Mouse (Mus musculus) monocyte, adult 2 months (primary cell): ENCODE data around the gene Cald1.

Source experiments
- DNase-seq, 2 experiments: peaks; one replicate each; pipeline ENCODE4 v3.0.0; 2022; ENCODE audit warnings: low spot score in 2 of 2, low read depth in 1 of 2

Gene Cald1

DNA sequence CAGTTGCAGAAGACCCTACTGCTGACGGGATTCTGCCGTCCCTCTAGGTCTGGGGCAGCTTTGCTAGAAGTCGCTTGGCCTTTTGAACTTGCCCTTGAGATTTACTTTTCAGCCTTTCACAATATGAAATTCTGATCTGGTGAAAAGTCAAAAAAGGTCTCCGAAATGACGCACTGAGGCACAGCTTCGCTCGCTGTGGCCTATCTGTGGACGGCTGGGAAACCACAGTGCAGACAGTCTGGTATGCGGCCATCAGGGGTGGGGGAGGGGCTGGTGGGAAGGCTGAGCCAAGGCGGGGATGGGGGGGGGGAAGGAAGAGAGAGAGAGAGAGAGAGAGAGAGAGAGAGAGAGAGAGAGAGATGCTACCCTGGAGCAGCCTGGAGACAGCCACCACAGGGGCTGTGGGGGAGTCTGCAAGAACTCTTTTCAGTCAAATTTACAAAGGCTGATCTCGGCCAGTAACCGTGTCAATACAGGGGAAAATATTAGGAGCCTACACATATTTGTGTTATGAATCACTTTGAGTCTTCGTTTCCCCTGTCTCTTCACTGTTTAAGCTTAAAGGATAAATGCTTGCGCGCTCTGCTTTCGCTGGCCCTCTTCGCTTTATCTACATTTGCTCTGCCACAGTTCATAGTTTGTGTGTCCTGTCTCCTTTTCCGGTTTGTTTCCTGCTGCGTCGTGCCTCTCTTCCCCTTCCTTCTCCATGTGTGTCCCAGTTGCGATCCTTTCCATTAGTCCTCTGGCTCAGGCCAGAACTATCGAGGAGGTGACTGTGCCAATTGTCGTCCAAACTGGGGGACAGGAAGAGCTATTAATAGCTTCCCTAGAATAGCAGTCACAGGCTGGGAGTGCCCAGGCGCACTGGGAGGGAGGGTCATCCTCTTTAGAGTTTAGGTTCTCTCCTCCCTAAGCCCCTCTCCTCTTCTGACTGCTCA is 11.9 kb downstream of the Cald1 start:
- DNase-seq: no peak

DNA sequence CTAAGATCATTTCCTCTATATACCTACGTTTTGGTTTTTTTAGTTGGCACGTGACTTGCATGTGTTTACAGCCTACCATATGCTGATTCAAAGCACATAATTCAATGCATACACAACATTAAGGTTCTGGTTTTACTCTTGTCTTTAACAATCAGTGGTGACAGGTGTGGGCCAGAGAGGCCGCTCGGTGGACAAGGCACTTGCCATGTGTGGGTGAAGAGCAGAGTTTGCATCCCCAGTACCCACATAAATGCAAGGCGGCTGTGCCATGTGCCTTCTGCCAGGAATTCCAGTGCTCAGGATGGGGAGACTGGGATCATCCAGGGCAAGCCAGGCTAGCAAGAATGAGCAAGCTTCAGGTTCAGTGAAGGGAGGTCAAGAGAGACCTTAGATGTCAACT is 14.8 kb downstream of the Cald1 start:
- DNase-seq: no peak

DNA sequence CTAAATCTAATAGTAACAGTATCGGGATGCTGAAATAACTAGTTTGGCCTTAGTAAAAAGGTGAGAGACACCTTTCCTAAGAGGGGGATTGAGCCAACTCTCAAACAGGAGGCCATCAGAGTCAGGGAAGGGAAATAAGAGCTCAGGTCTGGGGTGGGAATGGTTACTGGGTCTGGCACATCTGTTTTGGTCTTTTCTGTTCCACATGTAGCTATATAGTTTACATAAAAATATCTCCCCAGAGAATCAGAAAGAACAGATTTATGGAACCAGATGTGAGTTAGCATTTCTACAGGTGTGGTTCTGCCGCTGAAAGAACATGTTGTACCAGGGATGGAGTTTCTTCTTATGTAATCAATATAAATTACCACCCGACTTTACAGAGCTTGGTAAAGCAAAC is 17.1 kb downstream of the Cald1 start:
- no peak for DNase-seq

DNA sequence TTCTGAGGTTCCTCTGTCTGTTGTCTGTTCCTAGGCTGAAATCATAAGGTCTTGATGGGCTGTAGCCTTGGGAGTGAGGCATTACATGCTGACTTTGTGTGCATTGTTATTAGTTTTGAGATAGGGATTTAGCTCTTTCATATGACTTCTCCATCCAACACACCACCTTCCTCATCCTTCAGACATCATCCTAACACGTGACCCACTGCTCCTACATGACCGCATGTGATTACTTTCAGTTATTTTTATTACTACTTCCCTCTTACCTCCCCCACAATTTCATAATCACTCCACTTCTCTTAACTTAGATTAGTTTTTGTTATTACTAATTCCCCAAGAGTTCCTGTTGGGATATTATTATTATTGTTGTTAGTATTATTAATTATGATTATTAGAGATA is 21.2 kb downstream of the Cald1 start:
- no peak for DNase-seq

DNA sequence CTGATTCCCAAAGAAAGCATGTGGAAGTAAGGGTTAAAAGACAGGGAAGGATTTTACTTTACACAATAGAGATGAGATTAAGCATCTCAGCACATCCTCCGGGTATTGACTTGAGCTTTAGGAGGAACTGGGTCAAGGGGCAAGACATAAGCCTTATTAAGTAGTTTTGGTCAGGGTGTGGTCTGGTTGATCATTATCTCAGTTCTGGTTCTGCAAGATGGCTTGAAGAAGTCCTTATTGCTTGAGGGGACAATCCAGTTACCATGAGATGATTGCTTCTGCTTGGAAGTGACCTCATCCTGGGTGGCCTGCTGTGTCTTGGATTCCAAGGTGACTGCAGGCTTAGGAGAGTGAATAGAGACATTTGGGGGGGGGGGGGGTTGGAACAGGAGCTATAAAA is 21.9 kb downstream of the Cald1 start:
- no peak for DNase-seq

DNA sequence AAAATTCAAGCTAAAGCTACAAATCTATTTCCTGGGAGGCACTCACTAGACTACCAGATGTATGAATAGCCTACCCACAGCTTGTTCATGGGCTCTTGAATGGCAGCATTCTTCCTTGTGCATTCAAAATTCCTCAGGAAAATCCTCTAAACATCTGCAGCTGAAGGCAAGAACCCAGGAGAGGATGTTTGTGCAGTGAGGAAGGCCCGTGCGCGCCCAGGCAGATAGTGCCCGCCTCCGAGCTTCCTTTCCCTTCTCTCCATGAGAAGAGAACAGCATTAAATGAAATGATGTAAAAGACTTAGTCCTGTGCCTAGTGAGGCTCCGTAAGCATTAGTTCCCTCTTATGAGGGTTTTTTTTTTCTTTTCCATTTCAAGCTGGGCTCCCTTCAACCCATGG is 24.6 kb downstream of the Cald1 start:
- no peak for DNase-seq

DNA sequence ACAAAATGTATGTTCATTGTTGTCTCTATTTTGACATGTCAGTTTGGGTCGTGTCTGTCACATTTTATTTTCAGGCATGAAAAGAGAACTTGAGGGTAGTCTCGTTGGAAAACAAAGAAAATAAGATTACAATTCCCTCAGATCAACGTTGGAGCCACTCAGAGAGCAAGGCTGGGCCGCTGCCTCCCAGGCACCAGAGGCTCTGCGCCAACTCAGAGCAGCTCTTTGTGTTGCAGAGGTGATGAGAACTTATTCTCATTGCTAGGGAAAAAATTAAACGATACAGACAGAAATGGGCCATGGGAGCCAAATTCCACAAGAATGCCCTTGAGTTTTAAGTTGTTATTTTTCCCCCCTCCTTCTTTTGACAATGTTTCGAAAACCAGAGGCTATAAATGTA is 25.0 kb downstream of the Cald1 start:
- no peak for DNase-seq

DNA sequence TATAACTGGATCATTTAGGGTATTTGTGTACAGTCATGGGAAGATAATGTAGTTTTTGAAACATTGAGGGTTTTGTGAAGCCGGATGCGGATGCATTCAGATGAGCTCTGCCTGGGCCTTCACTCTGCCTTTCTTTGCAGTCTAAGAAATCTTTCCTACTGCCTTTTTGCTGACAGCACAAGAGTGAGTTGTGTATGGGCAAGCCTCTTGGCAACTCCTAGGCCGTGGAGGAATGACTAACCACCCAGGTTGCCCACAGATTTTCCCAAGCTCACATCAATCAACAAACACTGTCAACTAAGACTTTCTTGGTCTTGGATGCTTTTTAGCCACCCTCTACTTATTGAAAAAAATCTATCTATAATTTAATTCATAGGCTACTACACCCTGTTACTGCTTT is 26.2 kb downstream of the Cald1 start:
- DNase-seq: no peak

DNA sequence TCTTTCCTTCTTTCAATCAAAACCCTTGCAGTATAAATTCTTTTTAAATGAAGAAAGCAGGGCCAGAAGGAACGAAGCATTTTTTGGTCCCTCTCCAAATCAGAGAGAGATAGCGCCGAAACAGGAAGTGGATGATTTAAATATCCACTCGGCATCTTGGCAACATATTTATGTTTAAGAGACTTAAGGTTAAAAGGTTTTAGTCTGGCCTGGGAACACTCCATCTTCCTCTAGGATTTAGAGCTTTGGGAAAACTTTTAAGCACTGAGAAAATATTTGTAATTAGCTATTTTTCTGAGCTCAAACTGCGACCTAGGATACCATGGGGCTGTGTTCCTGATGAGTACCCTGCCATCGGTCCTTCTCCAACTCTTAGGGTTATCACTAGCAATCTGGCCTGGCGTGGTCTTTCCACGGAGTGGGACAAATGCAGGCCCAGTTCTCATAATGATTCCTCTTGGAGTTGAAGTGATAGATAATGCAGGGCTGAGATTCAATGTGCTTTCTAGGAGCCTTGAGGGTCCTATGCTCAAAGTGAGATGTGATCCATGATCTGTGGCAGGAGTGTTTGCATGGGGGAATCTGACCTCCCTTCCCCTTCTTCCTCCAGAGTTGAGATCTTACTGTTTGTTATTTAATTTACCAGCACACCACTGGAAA is 28.4 kb downstream of the Cald1 start:
- no peak for DNase-seq

DNA sequence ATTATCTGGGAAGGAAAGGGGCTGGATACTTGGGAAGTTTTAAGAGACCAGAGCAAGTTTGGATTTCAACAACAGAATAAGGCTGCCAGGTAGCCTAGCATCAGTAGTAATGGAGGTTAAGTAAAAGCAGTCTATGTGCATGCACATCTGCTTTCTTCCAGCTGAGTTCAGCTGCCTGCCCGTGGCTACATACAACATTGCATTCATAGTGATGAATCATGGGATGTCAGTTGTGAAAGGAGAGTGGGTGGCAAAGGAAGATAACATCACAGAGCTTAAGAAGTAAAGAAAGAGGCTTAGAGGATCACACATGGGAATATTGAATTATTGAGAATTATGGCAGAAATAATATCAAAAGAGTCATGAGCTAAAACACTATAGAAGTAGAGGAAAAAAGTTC is 29.8 kb downstream of the Cald1 start:
- DNase-seq: no peak

DNA sequence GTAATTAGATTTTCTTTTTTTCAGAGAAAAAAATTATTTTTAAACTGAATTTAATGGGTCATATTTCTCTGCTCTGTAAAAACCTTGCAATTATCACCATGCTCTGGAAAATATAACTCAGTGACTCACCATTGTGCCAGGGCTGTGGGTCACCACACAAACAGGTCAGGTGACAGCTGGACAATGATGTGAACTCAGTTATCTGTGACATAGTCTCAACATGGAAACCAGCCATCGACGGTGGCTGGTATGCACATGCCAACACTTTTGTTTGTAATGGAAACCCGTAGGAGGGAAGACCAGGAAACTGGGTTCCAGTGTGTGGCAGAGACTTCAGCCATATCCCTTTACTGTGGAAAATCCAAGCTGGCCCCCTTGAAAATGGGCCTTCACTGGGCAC is 35.5 kb downstream of the Cald1 start:
- no peak for DNase-seq

DNA sequence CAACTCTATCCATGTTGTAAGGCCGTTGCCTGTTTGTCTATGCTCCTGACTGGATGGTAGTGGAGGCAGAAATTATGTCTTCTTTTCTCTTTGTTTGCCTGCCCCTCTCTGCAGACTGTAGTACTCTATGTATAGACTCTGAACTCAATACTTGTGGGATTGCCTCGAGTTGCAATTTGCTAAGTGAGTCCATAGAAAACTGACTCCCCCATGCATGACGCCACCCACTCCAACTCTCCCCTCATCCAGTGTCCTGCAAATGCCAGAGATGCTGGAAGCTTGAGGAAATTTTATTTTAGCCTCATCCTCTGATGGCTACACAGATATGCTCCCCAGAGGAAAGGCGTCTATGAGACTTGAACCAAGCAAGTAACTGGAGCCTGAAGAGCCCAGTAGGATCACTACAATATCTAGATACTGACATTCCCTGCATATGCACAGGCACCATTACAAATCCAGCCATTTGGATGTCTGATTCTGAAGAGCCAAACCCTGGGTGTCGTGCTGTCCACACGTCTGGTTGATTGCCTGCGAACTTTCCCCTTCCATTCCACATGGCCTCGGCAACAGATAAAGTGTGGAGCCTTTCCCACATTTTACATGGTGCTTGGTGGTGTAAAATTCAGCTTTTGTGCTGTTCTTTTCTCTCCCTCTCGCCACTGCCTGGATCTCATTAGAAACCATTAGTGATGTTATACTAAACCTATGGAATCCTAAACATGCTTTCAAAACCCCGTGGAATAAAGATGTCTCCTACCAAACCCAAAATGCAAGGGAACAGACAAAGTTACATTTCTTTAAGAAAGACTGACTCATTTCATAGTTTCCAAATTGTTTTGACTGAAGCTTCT is 39.5 kb downstream of the Cald1 start:
- DNase-seq: no peak

DNA sequence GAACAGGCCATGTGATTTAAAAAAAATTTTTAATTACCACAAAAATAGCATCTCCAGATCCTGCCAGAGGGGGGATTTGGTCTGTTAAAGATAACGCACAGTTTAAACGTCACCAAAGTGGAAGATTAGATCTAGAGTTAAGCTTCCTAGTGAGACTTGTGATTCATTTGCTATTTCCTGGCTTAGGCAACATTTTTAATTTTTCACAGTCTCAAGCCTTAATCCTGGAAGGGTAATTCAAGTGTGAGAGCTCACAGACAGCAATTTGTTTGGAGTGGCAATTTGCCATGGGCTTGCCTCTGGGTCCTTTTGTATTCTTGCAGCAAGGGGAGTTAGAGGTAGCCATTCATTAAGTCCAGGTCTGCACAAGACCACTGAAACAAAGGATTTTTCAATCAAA is 40.4 kb downstream of the Cald1 start:
- DNase-seq: no peak

DNA sequence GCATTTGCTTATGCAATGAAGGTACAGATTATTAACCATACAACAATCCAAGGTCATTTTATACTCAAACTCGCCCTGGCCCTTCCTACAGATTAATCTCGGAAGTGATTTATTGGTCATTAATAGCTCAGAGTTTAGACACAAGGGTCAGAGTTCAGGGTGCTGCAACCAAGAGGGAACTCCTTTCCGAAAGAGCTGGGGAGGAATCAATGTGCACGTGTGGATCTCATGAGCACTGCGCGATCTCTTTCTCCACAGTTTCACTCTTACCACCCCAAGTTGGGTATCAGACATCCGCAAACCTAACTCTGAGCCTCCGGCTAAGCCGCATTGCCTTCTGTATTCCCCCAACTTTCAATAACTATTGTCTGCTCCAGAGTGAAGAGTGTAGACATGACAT is 41.9 kb downstream of the Cald1 start:
- no peak for DNase-seq

DNA sequence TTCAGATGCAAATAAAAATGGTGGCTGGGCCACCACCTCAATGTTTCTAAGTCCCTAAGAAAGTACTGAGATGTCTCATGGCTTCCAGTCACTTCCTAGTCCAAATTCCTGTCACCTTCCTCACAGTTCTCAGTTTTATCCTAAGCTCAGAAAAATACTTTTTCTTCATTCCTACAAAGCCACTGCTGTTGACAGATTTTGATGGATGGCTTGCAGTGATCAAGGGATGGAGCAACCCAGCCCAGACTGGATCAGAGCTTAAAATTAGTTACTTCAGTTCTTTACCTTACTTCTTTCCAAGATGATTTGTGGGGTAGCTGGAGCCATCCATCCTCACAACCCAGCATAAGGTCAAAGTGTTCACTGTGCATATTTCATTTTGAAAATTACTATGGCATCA is 42.8 kb downstream of the Cald1 start:
- DNase-seq: no peak

DNA sequence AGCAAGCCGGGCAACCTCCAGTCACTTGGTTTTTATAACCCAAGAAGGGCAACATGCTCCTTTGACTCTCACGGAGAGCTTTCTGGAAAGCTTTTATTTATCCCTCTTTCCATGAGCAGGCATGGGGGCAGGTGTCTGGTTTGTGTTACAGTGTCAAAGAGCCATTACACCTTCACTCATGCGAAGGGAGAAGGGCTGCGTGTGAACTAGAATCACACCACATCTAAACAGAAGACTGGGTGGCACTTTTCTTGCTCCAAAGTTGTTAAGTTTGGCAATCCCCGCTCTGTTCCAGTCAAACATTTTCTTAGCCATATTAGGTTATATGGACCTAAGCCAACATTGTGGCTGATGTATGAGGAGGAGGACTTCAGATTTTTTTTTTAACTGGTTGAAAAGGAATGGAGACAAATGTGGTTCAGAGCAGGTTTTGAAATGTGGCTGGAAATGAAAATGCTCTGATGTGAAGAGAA is 43.8 kb downstream of the Cald1 start:
- no peak for DNase-seq

DNA sequence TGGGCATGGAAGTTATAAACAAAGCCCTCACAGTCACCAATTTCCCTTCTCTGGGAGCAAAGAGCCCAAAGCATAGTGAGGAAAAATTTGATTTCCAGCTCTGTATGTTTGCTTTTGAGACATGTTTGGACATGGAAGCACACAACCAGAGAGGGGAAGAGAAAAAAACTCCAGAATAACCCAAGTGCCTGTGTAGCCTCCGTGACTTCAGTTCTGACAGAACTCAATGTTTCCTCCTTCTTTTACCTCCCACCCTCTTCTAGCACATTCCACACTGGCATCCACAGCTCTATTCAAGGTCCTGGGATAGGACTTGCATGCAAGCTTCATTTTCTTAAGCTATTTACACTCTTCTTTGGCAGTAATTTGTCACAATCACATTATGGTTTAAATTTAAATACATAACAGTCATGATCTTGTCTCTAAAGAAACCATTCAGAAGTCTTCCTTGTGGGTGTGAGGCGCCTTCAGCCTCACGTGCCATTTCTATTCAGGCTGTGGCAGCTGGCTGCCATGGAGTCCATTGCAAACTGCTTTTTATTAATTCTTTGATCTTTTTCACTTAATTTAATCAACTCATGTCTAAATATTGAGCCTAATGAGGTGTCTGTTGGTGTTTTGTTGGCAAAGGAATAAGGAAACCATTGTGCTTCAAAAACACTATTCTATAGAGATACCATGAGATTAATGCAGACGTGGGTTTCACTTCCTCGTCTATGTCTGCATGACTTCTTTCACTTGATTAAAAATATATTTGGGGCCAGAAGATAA is 49.9 kb downstream of the Cald1 start:
- no peak for DNase-seq

DNA sequence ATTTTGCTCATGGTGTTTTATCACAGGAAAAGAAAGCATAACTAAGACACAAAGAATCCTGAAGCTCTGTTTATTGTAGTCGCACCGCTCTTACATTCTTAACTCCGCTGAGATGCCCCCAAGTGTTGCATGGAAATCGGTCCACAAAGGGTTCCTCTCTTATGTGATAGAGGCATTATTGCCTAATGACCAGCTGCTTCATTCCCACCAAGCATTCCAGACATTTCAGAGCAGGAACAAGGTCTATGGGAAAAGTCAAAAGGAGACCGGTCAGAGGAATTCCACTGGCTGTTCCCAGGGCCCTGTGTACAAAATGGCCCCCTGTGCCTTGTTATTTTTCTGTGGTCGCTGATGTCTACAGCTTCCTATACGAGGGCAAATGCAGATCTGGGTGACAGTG is 53.0 kb downstream of the Cald1 start:
- DNase-seq: no peak

DNA sequence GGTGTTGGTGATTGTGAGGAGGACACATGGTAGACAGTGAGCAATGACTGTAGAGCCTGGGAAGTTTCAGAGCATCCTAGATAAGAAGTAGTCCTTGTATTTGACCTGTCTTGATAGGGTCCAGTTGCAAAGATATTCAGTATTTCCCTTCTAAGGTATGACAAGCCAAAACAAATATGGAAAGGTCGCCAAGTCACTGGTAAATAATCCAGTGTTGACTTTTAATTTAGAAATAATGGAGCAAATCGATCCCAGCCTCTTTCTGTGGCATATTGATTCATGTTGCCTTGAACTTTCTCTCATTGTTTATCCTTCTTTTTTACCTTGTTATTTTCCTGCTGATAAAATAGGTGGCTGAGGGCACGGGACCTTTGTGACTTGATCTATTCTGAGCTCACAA is 57.4 kb downstream of the Cald1 start:
- no peak for DNase-seq

DNA sequence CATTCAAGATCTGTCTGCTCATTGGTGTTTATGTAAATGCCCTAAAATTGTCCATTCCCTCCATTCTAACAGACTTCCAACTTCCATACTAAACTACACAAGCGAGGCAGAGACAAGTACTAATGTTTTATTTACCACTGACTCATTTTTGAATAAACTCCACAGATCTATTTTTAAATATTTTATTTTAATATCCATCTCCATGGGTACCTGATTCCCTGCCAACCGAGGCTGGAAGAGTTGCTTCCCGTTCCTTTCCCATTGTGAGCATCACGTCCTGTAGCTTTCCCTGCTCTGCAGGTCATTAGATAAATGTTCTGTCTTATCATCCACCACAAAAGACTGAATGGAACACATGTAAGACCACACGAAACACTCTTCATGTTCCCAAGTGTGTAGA is 60.5 kb downstream of the Cald1 start:
- DNase-seq: no peak

DNA sequence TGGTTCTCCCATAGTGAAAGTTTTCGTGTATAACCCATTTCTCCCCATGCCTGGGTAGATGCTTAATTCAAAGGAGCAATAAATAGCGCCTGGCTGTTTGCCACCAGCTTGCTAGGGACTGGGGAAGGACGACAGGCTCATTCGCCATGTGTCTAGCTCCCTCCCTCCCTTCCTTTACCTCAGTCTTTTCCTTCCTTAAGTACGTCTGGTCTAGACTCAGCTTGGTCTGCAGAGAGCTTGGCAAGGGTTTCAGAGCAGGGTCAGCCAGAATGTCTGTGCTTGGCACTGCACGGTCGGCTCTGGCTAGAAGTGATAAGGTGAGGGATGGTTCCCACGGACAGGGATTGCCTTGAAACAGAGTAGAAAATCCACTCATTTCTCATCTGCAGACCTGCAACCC is 62.4 kb downstream of the Cald1 start:
- no peak for DNase-seq
